Mouse (Mus musculus) CH12.LX (cell line): ENCODE results near the gene Cd164.

Source experiments
- CTCF ChIP-seq, 2 experiments: IDR thresholded peaks in 1 of 2; conservative IDR thresholded peaks in 1 of 2; 2 replicates each; pipeline ENCODE4 v1.5.1; 2011 to 2012; ENCODE audit warnings: low read depth in 2 of 2, low read length in 2 of 2, improper control_type of control experiment in 1 of 2, inconsistent platforms in 1 of 2, mild to moderate bottlenecking in 1 of 2, moderate library complexity in 1 of 2
- EP300 ChIP-seq: IDR thresholded peaks from 2 replicates; pipeline ENCODE4 v1.6.1; 2011; ENCODE audit warnings: low read length, improper control_type of control experiment
- ETS1 ChIP-seq: conservative IDR thresholded peaks from 2 replicates; pipeline ENCODE4 v1.6.1; 2012; ENCODE audit warnings: low read depth, mild to moderate bottlenecking, inconsistent platforms, low read length, improper control_type of control experiment, moderate library complexity
- MXI1 ChIP-seq: IDR thresholded peaks from 2 replicates; pipeline ENCODE4 v1.6.1; 2011; ENCODE audit warnings: mild to moderate bottlenecking, low read depth, low read length, improper control_type of control experiment
- TCF12 ChIP-seq: IDR thresholded peaks from 2 replicates; pipeline ENCODE4 v1.6.1; 2014; ENCODE audit warnings: low read depth, mild to moderate bottlenecking, inconsistent platforms, low read length, improper control_type of control experiment
- USF1 ChIP-seq: IDR thresholded peaks from 2 replicates; pipeline ENCODE4 v1.6.1; 2014; ENCODE audit warnings: low read depth, mild to moderate bottlenecking, inconsistent platforms, low read length, improper control_type of control experiment

DNA sequence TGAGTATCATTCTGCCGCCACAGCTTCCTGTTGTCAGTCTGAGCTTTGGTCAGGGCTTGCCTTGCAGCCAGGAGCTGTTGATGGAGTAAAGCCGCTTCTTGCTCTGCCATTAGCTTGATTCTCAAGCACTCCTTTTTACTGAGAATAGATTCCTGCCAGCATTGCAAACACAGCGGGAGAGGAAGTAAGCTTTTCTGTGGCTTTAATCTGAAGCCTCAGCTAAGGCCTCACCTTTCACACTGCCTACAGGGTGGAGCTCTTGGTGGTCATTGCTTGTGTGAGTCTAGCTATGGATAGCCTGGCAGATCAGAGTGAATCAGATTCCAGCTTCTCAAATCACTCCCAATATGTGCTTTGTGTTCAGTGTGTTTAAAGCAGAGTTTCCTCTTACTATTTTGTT, 33.1 kb downstream of the Cd164 start:
- TF ChIP-seq CTCF (conservative IDR thresholded peaks at IDR 0.05 in 1 of 2, IDR thresholded peaks at IDR 0.05 in 1 of 2; ENCODE audit: low read depth in 2 of 2, low read length in 2 of 2) = no peak
- no peak for TF ChIP-seq USF1
- no peak for TF ChIP-seq TCF12
- TF ChIP-seq ETS1 = no peak
- no peak for TF ChIP-seq MXI1
- no peak for TF ChIP-seq EP300
